In genomic region chr4:126151701-126152440, GRCm38 (mm10) we compare ENCODE assay signal across 21 mouse cellular contexts. TPM values are rescaled to one million over a fixed set of nuclear protein-coding genes. Genes with fewer than 3 reads are reported as not detected.
DNase-seq lines count a peak whose midpoint lies in the region; ATAC-seq lines count a peak whose summit lies in the region.
"Had no signal": no experiment of that assay in that cellular context is flagged by ENCODE, and none has a peak within 500 bp of the region (broad histone marks: within the 10 kb centered on the region; RNA-seq: fewer than 3 reads in every experiment).

No protein-coding gene starts in this region.

- H3K36me3 ChIP-seq in heart, embryonic 10.5 days, result peaks cover 18% of the 10 kb centered on the region
- H3K36me3 ChIP-seq in lung, embryonic 15.5 days, result peaks cover 19% of the 10 kb centered on the region; the same call in 1 of the 2 replicates
- peaks cover 22% of the 10 kb centered on the region for H3K36me3 ChIP-seq in embryonic facial prominence, embryonic 14.5 days (ENCODE audit: control insufficient read depth, insufficient read depth, low read length)
- peaks cover 20% of the 10 kb centered on the region for H3K36me3 ChIP-seq in limb, embryonic 15.5 days
- H3K36me3 ChIP-seq in midbrain, embryonic 16.5 days (ENCODE audit: control insufficient read depth, insufficient read depth, low read length), result no peaks in the 10 kb centered on the region
- H3K36me3 ChIP-seq: neural tube, embryonic 13.5 days had no signal

- no peaks in the 10 kb centered on the region for H3K9me3 ChIP-seq in heart, embryonic 10.5 days
- H3K9me3 ChIP-seq in lung, embryonic 15.5 days, result no peaks in the 10 kb centered on the region
- 0 out of 2 replicates have a peak, but pooled peaks cover 3% of the 10 kb centered on the region for H3K9me3 ChIP-seq in embryonic facial prominence, embryonic 14.5 days (ENCODE audit: control insufficient read depth, low read length)
- H3K9me3 ChIP-seq in limb, embryonic 15.5 days, result no peaks in the 10 kb centered on the region
- H3K9me3 ChIP-seq in midbrain, embryonic 16.5 days (replicated peaks; ENCODE audit: control insufficient read depth, low read length, poor library complexity, severe bottlenecking), result no peaks in the 10 kb centered on the region
- H3K9me3 ChIP-seq: intestine, embryonic 15.5 days; liver, embryonic 12.5 days; midbrain, embryonic 13.5 days; neural tube, embryonic 13.5 days had no signal

- no peak for DNase-seq in heart, embryonic 10.5 days (ENCODE audit: low spot score)
- DNase-seq in heart, postnatal 4 days, result no peak
- DNase-seq in lung, postnatal 36 days, result no peak
- no peak for DNase-seq in embryonic facial prominence, embryonic 14.5 days (ENCODE audit: low spot score)
- DNase-seq in left cerebral cortex, adult 18-20 months (ENCODE audit: low spot score in 2 of 2), result no peak
- DNase-seq: cerebellum, adult 2 months; cerebellum, postnatal 36 days; heart, postnatal 10 days; lung, embryonic 14.5 days; spleen, adult 18-20 months; thymus, postnatal 36 days had no signal

- 0 out of 2 replicates have a peak overlapping the region, but pooled peaks have one; percentile 60 for H3K4me2 ChIP-seq in lung, embryonic 15.5 days
- H3K4me2 ChIP-seq in embryonic facial prominence, embryonic 14.5 days (ENCODE audit: low read depth, low read length), result peak overlapping the region; percentile 84; the same call in 1 of the 2 replicates
- H3K4me2 ChIP-seq in limb, embryonic 15.5 days, result no peak overlapping the region
- no peak overlapping the region for H3K4me2 ChIP-seq in midbrain, embryonic 16.5 days (ENCODE audit: low read length)
- H3K4me2 ChIP-seq: hindbrain, embryonic 14.5 days; liver, embryonic 12.5 days; midbrain, embryonic 13.5 days had no signal

- ATAC-seq in lung, embryonic 15.5 days (ENCODE audit: borderline replicate concordance, extremely low read depth, low FRiP score, low TSS enrichment), result no peak
- no peak for ATAC-seq in embryonic facial prominence, embryonic 14.5 days (ENCODE audit: low read depth)
- no peak for ATAC-seq in limb, embryonic 15.5 days (ENCODE audit: insufficient number of reproducible peaks, low FRiP score, low TSS enrichment, low read depth)
- ATAC-seq in midbrain, embryonic 16.5 days, result no peak
- ATAC-seq: forebrain, embryonic 16.5 days; intestine, embryonic 15.5 days; liver, embryonic 12.5 days; midbrain, embryonic 13.5 days had no signal

- H3K4me1 ChIP-seq in heart, embryonic 10.5 days, result peaks cover 78% of the 10 kb centered on the region
- H3K4me1 ChIP-seq in lung, embryonic 15.5 days, result peaks cover 66% of the 10 kb centered on the region
- H3K4me1 ChIP-seq in embryonic facial prominence, embryonic 14.5 days (ENCODE audit: control insufficient read depth, insufficient read depth, low read length), result peaks cover 37% of the 10 kb centered on the region
- H3K4me1 ChIP-seq in limb, embryonic 15.5 days, result peaks cover 58% of the 10 kb centered on the region
- H3K4me1 ChIP-seq in midbrain, embryonic 16.5 days (ENCODE audit: control insufficient read depth, insufficient read depth, low read length), result peaks cover 10% of the 10 kb centered on the region

- H3K9ac ChIP-seq in lung, embryonic 15.5 days, result 0 out of 2 replicates have a peak overlapping the region, but pooled peaks have one; percentile 20
- H3K9ac ChIP-seq in embryonic facial prominence, embryonic 14.5 days (ENCODE audit: low read depth, low read length), result no peak overlapping the region
- H3K9ac ChIP-seq in limb, embryonic 15.5 days, result no peak overlapping the region
- H3K9ac ChIP-seq in midbrain, embryonic 16.5 days (ENCODE audit: low read depth, low read length), result no peak overlapping the region
- H3K9ac ChIP-seq: hindbrain, embryonic 14.5 days; intestine, embryonic 15.5 days; liver, embryonic 12.5 days; lung, embryonic 14.5 days; midbrain, embryonic 13.5 days; neural tube, embryonic 13.5 days had no signal

- H3K27ac ChIP-seq in heart, embryonic 10.5 days, result peak overlapping the region; percentile 94; the same call in 1 of the 2 replicates
- H3K27ac ChIP-seq in lung, embryonic 15.5 days, result no peak overlapping the region
- H3K27ac ChIP-seq in embryonic facial prominence, embryonic 14.5 days (replicated peaks; ENCODE audit: low read depth, low read length), result peak overlapping the region; percentile 85
- peak overlapping the region; percentile 93; the same call in 1 of the 2 replicates for H3K27ac ChIP-seq in limb, embryonic 15.5 days
- H3K27ac ChIP-seq in midbrain, embryonic 16.5 days (ENCODE audit: low read length), result no peak overlapping the region
- H3K27ac ChIP-seq: hindbrain, embryonic 14.5 days; liver, embryonic 12.5 days; midbrain, embryonic 13.5 days; neural tube, embryonic 13.5 days had no signal

- WGBS in heart, embryonic 10.5 days, result 70% methylated on average over 16 of the region's 16 CpGs
- WGBS in lung, embryonic 15.5 days, result 79% methylated on average over 16 of the region's 16 CpGs
- WGBS in embryonic facial prominence, embryonic 14.5 days, result 76% methylated on average over 16 of the region's 16 CpGs
- 79% methylated on average over 16 of the region's 16 CpGs for WGBS in limb, embryonic 15.5 days
- WGBS in midbrain, embryonic 16.5 days, result 82% methylated on average over 16 of the region's 16 CpGs

- peaks cover 25% of the 10 kb centered on the region for H3K27me3 ChIP-seq in heart, embryonic 10.5 days (ENCODE audit: insufficient read depth, poor library complexity, severe bottlenecking)
- no peaks in the 10 kb centered on the region for H3K27me3 ChIP-seq in lung, embryonic 15.5 days
- no peaks in the 10 kb centered on the region for H3K27me3 ChIP-seq in embryonic facial prominence, embryonic 14.5 days (replicated peaks; ENCODE audit: control insufficient read depth, insufficient read depth, low read length)
- H3K27me3 ChIP-seq in limb, embryonic 15.5 days, result no peaks in the 10 kb centered on the region
- H3K27me3 ChIP-seq in midbrain, embryonic 16.5 days (ENCODE audit: control insufficient read depth, insufficient read depth, low read depth, low read length), result peaks cover 26% of the 10 kb centered on the region
- H3K27me3 ChIP-seq: intestine, embryonic 15.5 days had no signal

- H3K4me3 ChIP-seq in heart, embryonic 10.5 days, result no peak overlapping the region
- H3K4me3 ChIP-seq in lung, embryonic 15.5 days, result no peak overlapping the region
- H3K4me3 ChIP-seq in embryonic facial prominence, embryonic 14.5 days (ENCODE audit: low read depth, low read length), result no peak overlapping the region
- H3K4me3 ChIP-seq in limb, embryonic 15.5 days, result no peak overlapping the region
- H3K4me3 ChIP-seq in midbrain, embryonic 16.5 days (ENCODE audit: low read depth, low read length), result no peak overlapping the region
- H3K4me3 ChIP-seq: intestine, embryonic 15.5 days; liver, embryonic 12.5 days; midbrain, embryonic 13.5 days; neural tube, embryonic 13.5 days had no signal

RNA-seq across cellular contexts. Expression of gene Eva1b, which starts 4.3 kb away (rescaled TPM):
- polyA plus RNA-seq in heart, embryonic 10.5 days (2016; fragmentation: Nextera tagmentation; extraction: Ambion mirVana), result 26.3 and 39.5 TPM in 2 replicates
- total RNA-seq in heart, postnatal 4 days (2021), result 10 to 100 TPM; 27.3 to 29.3 TPM
- polyA plus RNA-seq in lung, embryonic 15.5 days (2015; fragmentation: Nextera tagmentation; extraction: Ambion mirVana), result 95.9 and 101 TPM in 2 replicates
- 78.9 and 81.7 TPM in 2 replicates for polyA plus RNA-seq in embryonic facial prominence, embryonic 14.5 days (2014; fragmentation: Nextera tagmentation; extraction: Ambion mirVana)
- polyA plus RNA-seq in limb, embryonic 15.5 days (2015; fragmentation: Nextera tagmentation; extraction: Ambion mirVana), result 81.0 and 86.3 TPM in 2 replicates
- 7.9 and 10.0 TPM in 2 replicates for polyA plus RNA-seq in midbrain, embryonic 16.5 days (2015; fragmentation: Nextera tagmentation; extraction: Ambion mirVana)
- total RNA-seq in left cerebral cortex, adult 18-20 months (2021), result 1 to 10 TPM; 2.4 to 2.9 TPM

RNA-seq across cellular contexts. Expression of gene Sh3d21, which starts 11.4 kb away (rescaled TPM):
- 2.0 and 3.1 TPM in 2 replicates for polyA plus RNA-seq in heart, embryonic 10.5 days (2016; fragmentation: Nextera tagmentation; extraction: Ambion mirVana)
- total RNA-seq in heart, postnatal 4 days (2021), result 1 to 10 TPM; 1.6 to 1.8 TPM
- 7.2 and 9.4 TPM in 2 replicates for polyA plus RNA-seq in lung, embryonic 15.5 days (2015; fragmentation: Nextera tagmentation; extraction: Ambion mirVana)
- polyA plus RNA-seq in embryonic facial prominence, embryonic 14.5 days (2014; fragmentation: Nextera tagmentation; extraction: Ambion mirVana), result 7.8 and 7.9 TPM in 2 replicates
- polyA plus RNA-seq in limb, embryonic 15.5 days (2015; fragmentation: Nextera tagmentation; extraction: Ambion mirVana), result 12.1 and 13.8 TPM in 2 replicates
- 1.4 and 1.8 TPM in 2 replicates for polyA plus RNA-seq in midbrain, embryonic 16.5 days (2015; fragmentation: Nextera tagmentation; extraction: Ambion mirVana)
- under 1 TPM; 0.59 to 0.77 TPM for total RNA-seq in left cerebral cortex, adult 18-20 months (2021)
- total RNA-seq: megakaryocyte, adult 5-6 weeks had no signal

RNA-seq across cellular contexts. Expression of gene Stk40, which starts 48.1 kb away (rescaled TPM):
- polyA plus RNA-seq in heart, embryonic 10.5 days (2016; fragmentation: Nextera tagmentation; extraction: Ambion mirVana), result 37.7 and 39.0 TPM in 2 replicates
- total RNA-seq in heart, postnatal 4 days (2021), result 10 to 100 TPM; 32.5 to 33.2 TPM
- 37.8 and 40.7 TPM in 2 replicates for polyA plus RNA-seq in lung, embryonic 15.5 days (2015; fragmentation: Nextera tagmentation; extraction: Ambion mirVana)
- polyA plus RNA-seq in embryonic facial prominence, embryonic 14.5 days (2014; fragmentation: Nextera tagmentation; extraction: Ambion mirVana), result 26.8 and 32.1 TPM in 2 replicates
- 32.4 and 35.4 TPM in 2 replicates for polyA plus RNA-seq in limb, embryonic 15.5 days (2015; fragmentation: Nextera tagmentation; extraction: Ambion mirVana)
- polyA plus RNA-seq in midbrain, embryonic 16.5 days (2015; fragmentation: Nextera tagmentation; extraction: Ambion mirVana), result 27.1 and 31.1 TPM in 2 replicates
- total RNA-seq in left cerebral cortex, adult 18-20 months (2021), result 10 to 100 TPM; 43.5 to 48.3 TPM

RNA-seq across cellular contexts. Expression of gene Thrap3, which starts 50.7 kb away (rescaled TPM):
- polyA plus RNA-seq in heart, embryonic 10.5 days (2016; fragmentation: Nextera tagmentation; extraction: Ambion mirVana), result 194 and 200 TPM in 2 replicates
- 100 to 1,000 TPM; 226 TPM for total RNA-seq in heart, postnatal 4 days (2021)
- 228 and 230 TPM in 2 replicates for polyA plus RNA-seq in lung, embryonic 15.5 days (2015; fragmentation: Nextera tagmentation; extraction: Ambion mirVana)
- 185 and 198 TPM in 2 replicates for polyA plus RNA-seq in embryonic facial prominence, embryonic 14.5 days (2014; fragmentation: Nextera tagmentation; extraction: Ambion mirVana)
- polyA plus RNA-seq in limb, embryonic 15.5 days (2015; fragmentation: Nextera tagmentation; extraction: Ambion mirVana), result 183 and 198 TPM in 2 replicates
- 124 and 137 TPM in 2 replicates for polyA plus RNA-seq in midbrain, embryonic 16.5 days (2015; fragmentation: Nextera tagmentation; extraction: Ambion mirVana)
- 100 to 1,000 TPM; 132 to 156 TPM for total RNA-seq in left cerebral cortex, adult 18-20 months (2021)

RNA-seq across cellular contexts. Expression of gene Lsm10, which starts 55.4 kb away (rescaled TPM):
- 47.5 and 47.7 TPM in 2 replicates for polyA plus RNA-seq in heart, embryonic 10.5 days (2016; fragmentation: Nextera tagmentation; extraction: Ambion mirVana)
- total RNA-seq in heart, postnatal 4 days (2021), result 10 to 100 TPM; 17.3 to 18.4 TPM
- polyA plus RNA-seq in lung, embryonic 15.5 days (2015; fragmentation: Nextera tagmentation; extraction: Ambion mirVana), result 50.3 and 54.1 TPM in 2 replicates
- 52.0 and 54.1 TPM in 2 replicates for polyA plus RNA-seq in embryonic facial prominence, embryonic 14.5 days (2014; fragmentation: Nextera tagmentation; extraction: Ambion mirVana)
- polyA plus RNA-seq in limb, embryonic 15.5 days (2015; fragmentation: Nextera tagmentation; extraction: Ambion mirVana), result 50.1 and 51.2 TPM in 2 replicates
- 55.1 and 63.5 TPM in 2 replicates for polyA plus RNA-seq in midbrain, embryonic 16.5 days (2015; fragmentation: Nextera tagmentation; extraction: Ambion mirVana)
- 10 to 100 TPM; 12.2 to 17.6 TPM for total RNA-seq in left cerebral cortex, adult 18-20 months (2021)

Comparison
In these comparisons a context has a peak if more than half of its experiments do, and no peak if none do; other contexts are left out.
1. H3K27ac ChIP-seq: peak in heart, embryonic 10.5 days (single experiment), embryonic facial prominence, embryonic 14.5 days (single experiment) and limb, embryonic 15.5 days (single experiment); none in lung, embryonic 15.5 days (single experiment) and midbrain, embryonic 16.5 days (single experiment).
2. H3K4me2 ChIP-seq: peak in lung, embryonic 15.5 days (single experiment) and embryonic facial prominence, embryonic 14.5 days (single experiment); none in limb, embryonic 15.5 days (single experiment) and midbrain, embryonic 16.5 days (single experiment).